Mouse (Mus musculus): ENCODE data around the gene Tmem53. TPM values are rescaled to one million over a fixed set of nuclear protein-coding genes. Genes with fewer than 3 reads are reported as not detected.

Tmem53 gene
- total and polyA plus RNA-seq, 3 experiments: 0.65 to 1.3 TPM; not detected in 1

- Histone ChIP-seq H3K27me3 (ENCODE audit: control insufficient read depth in 1 of 2, insufficient read depth in 2 of 2, low read length in 2 of 2) (no peaks in the 10 kb centered on the region), H3K4me3 (ENCODE audit: control insufficient read depth in 1 of 2, insufficient read depth in 1 of 2, low read depth in 2 of 2, low read length in 2 of 2) (no peak overlapping the region), H3K27ac (ENCODE audit: control insufficient read depth, low read depth, low read length) (no peak overlapping the region), H3K9me3 (replicated peaks; ENCODE audit: insufficient read depth, low read length) (no peaks in the 10 kb centered on the region), H3K4me1 (ENCODE audit: control insufficient read depth in 1 of 2, insufficient read depth in 2 of 2, low read length in 2 of 2) (no peaks in the 10 kb centered on the region), H3K9ac (ENCODE audit: control insufficient read depth, low read depth, low read length, poor library complexity, severe bottlenecking) (no peak overlapping the region), H3K36me3 (ENCODE audit: control insufficient read depth in 1 of 2, insufficient read depth in 2 of 2, low read length in 2 of 2) (peaks cover 0 to 9% of the 10 kb centered on the region in 2 experiments; a peak in 2 of 4 replicates), H3K79me2 (ENCODE audit: control insufficient read depth, insufficient read depth, low read length, poor library complexity) (no peaks in the 10 kb centered on the region)
- no peak for DNase-seq (ENCODE audit: low read depth, low spot score)
- TF ChIP-seq NRF1 (IDR thresholded peaks at IDR 0.05; ENCODE audit: insufficient read depth, low read depth, low read length, poor library complexity, severe bottlenecking): no peak
Measured at GRCm38 (mm10) chr4:117277021-117277420, 25.3 kb downstream of the Tmem53 start.

GRCm38 (mm10) chr4:117277687-117278086 lies 25.9 kb downstream of the Tmem53 start:
- peaks cover 0 to 10% of the 10 kb centered on the region in 2 experiments; a peak in 2 of 4 replicates for H3K36me3 ChIP-seq (ENCODE audit: control insufficient read depth in 1 of 2, insufficient read depth in 2 of 2, low read length in 2 of 2)
- H3K27me3 ChIP-seq (ENCODE audit: control insufficient read depth in 1 of 2, insufficient read depth in 2 of 2, low read length in 2 of 2): no peaks in the 10 kb centered on the region
- TF ChIP-seq MAZ (IDR thresholded peaks at IDR 0.05; ENCODE audit: low read depth, low read length): no peak
- TF ChIP-seq HCFC1 (IDR thresholded peaks at IDR 0.05; ENCODE audit: low read depth, low read length): no peak
- no peak for TF ChIP-seq UBTF (IDR thresholded peaks at IDR 0.05; ENCODE audit: borderline replicate concordance, insufficient read depth, low read depth, low read length)
- no peak for TF ChIP-seq CHD2 (IDR thresholded peaks at IDR 0.05; ENCODE audit: low read length)
- no peak for TF ChIP-seq TBP (IDR thresholded peaks at IDR 0.05; ENCODE audit: low read depth, low read length)
- TF ChIP-seq NRF1 (IDR thresholded peaks at IDR 0.05; ENCODE audit: insufficient read depth, low read depth, low read length, poor library complexity, severe bottlenecking): no peak
- no peaks in the 10 kb centered on the region for H3K79me2 ChIP-seq (ENCODE audit: control insufficient read depth, insufficient read depth, low read length, poor library complexity)
- DNase-seq (ENCODE audit: low read depth, low spot score): no peak
- H3K9ac ChIP-seq (ENCODE audit: control insufficient read depth, low read depth, low read length, poor library complexity, severe bottlenecking): no peak overlapping the region
- H3K9me3 ChIP-seq (replicated peaks; ENCODE audit: insufficient read depth, low read length): no peaks in the 10 kb centered on the region
- no peak overlapping the region for H3K27ac ChIP-seq (ENCODE audit: control insufficient read depth, low read depth, low read length)
- no peak overlapping the region for H3K4me3 ChIP-seq (ENCODE audit: control insufficient read depth in 1 of 2, insufficient read depth in 1 of 2, low read depth in 2 of 2, low read length in 2 of 2)
- no peaks in the 10 kb centered on the region for H3K4me1 ChIP-seq (ENCODE audit: control insufficient read depth in 1 of 2, insufficient read depth in 2 of 2, low read length in 2 of 2)

GRCm38 (mm10) chr4:117278381-117279252 lies 26.9 kb downstream of the Tmem53 start:
- Histone ChIP-seq H3K9ac (ENCODE audit: control insufficient read depth, low read depth, low read length, poor library complexity, severe bottlenecking) (no peak overlapping the region), H3K4me1 (ENCODE audit: control insufficient read depth in 1 of 2, insufficient read depth in 2 of 2, low read length in 2 of 2) (no peaks in the 10 kb centered on the region), H3K4me3 (ENCODE audit: control insufficient read depth in 1 of 2, insufficient read depth in 1 of 2, low read depth in 2 of 2, low read length in 2 of 2) (no peak overlapping the region), H3K27ac (ENCODE audit: control insufficient read depth, low read depth, low read length) (no peak overlapping the region), H3K27me3 (ENCODE audit: control insufficient read depth in 1 of 2, insufficient read depth in 2 of 2, low read length in 2 of 2) (no peaks in the 10 kb centered on the region), H3K9me3 (replicated peaks; ENCODE audit: insufficient read depth, low read length) (no peaks in the 10 kb centered on the region), H3K79me2 (ENCODE audit: control insufficient read depth, insufficient read depth, low read length, poor library complexity) (no peaks in the 10 kb centered on the region), H3K36me3 (ENCODE audit: control insufficient read depth in 1 of 2, insufficient read depth in 2 of 2, low read length in 2 of 2) (peaks cover 0 to 10% of the 10 kb centered on the region in 2 experiments; a peak in 2 of 4 replicates)
- no peak for DNase-seq (ENCODE audit: low read depth, low spot score)
- TF ChIP-seq MAX (IDR thresholded peaks at IDR 0.05; ENCODE audit: low read length) (no peak), POLR2AphosphoS2 (IDR thresholded peaks at IDR 0.05; ENCODE audit: low read length) (no peak), CTCF (IDR thresholded peaks at IDR 0.05 in 2 of 3, conservative IDR thresholded peaks at IDR 0.05 in 1 of 3; ENCODE audit: control insufficient read depth in 1 of 3, insufficient read depth in 1 of 3, low read depth in 2 of 3, low read length in 3 of 3, poor library complexity in 1 of 3, severe bottlenecking in 1 of 3) (no peak), ZKSCAN1 (IDR thresholded peaks at IDR 0.05; ENCODE audit: low read depth, low read length) (no peak), BHLHE40 (IDR thresholded peaks at IDR 0.05; ENCODE audit: borderline replicate concordance, low read depth, low read length) (no peak), NELFE (IDR thresholded peaks at IDR 0.05; ENCODE audit: low read depth, low read length) (no peak), TAL1 (IDR thresholded peaks at IDR 0.05; ENCODE audit: low read length) (no peak), ZNF384 (IDR thresholded peaks at IDR 0.05; ENCODE audit: low read depth, low read length) (no peak), SMC3 (IDR thresholded peaks at IDR 0.05; ENCODE audit: low read depth, low read length) (no peak), GATA1 (IDR thresholded peaks at IDR 0.05; ENCODE audit: low read depth, low read length) (no peak)
